Mouse (Mus musculus): ENCODE data around the gene Tha1. TPM values are rescaled to one million over a fixed set of nuclear protein-coding genes. Genes with fewer than 3 reads are reported as not detected.

The Tha1 gene
- polyA plus RNA-seq, 1 experiment: 11.5 TPM

GRCm38 (mm10) chr11:117846640-117847039 is 26.6 kb downstream of the Tha1 start:
- WGBS: 44% methylated on average over 5 of the region's 5 CpGs
- Histone ChIP-seq H3K4me3 (replicated peaks; ENCODE audit: insufficient read depth, low read depth, low read length) (no peak overlapping the region), H3K27ac (ENCODE audit: insufficient read depth, low read length) (no peak overlapping the region), H3K4me1 (ENCODE audit: control insufficient read depth, insufficient read depth, low read length) (no peaks in the 10 kb centered on the region), H3K27me3 (ENCODE audit: control insufficient read depth, insufficient read depth, low read length) (no peaks in the 10 kb centered on the region)
- TF ChIP-seq POLR2A (IDR thresholded peaks at IDR 0.05; ENCODE audit: borderline replicate concordance, insufficient read depth, low read length): no peak
- no peak for TF ChIP-seq CTCF (IDR thresholded peaks at IDR 0.05; ENCODE audit: borderline replicate concordance, insufficient read depth, low read depth, low read length)
- DNase-seq: no peak

- no peak overlapping the region for H3K4me3 ChIP-seq (replicated peaks; ENCODE audit: insufficient read depth, low read depth, low read length)
- TF ChIP-seq POLR2A (IDR thresholded peaks at IDR 0.05; ENCODE audit: borderline replicate concordance, insufficient read depth, low read length): no peak
- no peak for TF ChIP-seq CTCF (IDR thresholded peaks at IDR 0.05; ENCODE audit: borderline replicate concordance, insufficient read depth, low read depth, low read length)
- DNase-seq: no peak
- WGBS: 70% methylated on average over 2 of the region's 2 CpGs
- no peak overlapping the region for H3K27ac ChIP-seq (ENCODE audit: insufficient read depth, low read length)
- H3K27me3 ChIP-seq (ENCODE audit: control insufficient read depth, insufficient read depth, low read length): no peaks in the 10 kb centered on the region
- H3K4me1 ChIP-seq (ENCODE audit: control insufficient read depth, insufficient read depth, low read length): no peaks in the 10 kb centered on the region
Measured at GRCm38 (mm10) chr11:117845651-117846050, 27.6 kb downstream of the Tha1 start.

DNA sequence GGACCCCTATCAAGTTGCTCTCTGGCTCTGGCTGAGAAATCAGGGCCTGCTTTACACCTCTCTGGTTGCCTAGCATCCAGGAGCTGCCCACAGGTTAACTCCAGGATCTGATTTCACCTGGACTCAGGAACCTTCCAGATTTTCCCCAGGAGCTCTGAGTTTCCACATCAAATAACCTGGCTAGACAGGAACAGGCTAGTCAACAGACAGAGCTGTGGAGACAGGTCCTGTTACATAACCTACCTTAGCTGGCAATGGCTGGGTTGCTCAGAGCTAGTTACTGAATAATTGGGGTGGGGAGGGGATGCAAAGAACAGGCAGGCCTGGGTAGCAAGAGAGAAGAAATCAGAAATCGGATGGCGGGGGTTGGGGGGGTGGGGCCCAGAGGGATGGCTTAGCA is 28.3 kb downstream of the Tha1 start:
- no peaks in the 10 kb centered on the region for H3K4me1 ChIP-seq (ENCODE audit: control insufficient read depth, insufficient read depth, low read length)
- WGBS: 87% methylated on average over 2 of the region's 2 CpGs

DNA sequence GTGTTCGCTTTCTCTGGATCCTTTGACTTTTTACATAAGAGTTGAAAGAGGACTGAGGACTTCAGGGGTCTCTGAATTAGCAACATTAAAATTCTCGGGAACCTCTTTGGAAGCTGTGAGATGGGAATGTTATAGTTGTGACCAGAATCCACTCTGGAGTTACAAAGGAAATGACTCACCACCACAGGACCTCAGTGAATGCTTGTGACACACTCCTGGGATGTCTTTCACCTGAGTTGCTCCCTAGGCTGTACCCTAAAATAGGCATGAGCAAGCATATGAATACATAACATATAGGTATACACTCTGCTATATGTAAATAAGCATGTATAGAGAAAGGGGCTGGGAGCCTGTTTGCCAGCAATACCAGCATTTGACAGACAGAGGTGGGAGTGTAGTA is 29.8 kb downstream of the Tha1 start:
- 89% methylated on average over 2 of the region's 2 CpGs for WGBS
- no peak for DNase-seq
- H3K4me3 ChIP-seq (replicated peaks; ENCODE audit: insufficient read depth, low read depth, low read length): no peak overlapping the region
- no peak for TF ChIP-seq POLR2A (IDR thresholded peaks at IDR 0.05; ENCODE audit: borderline replicate concordance, insufficient read depth, low read length)
- TF ChIP-seq CTCF (IDR thresholded peaks at IDR 0.05; ENCODE audit: borderline replicate concordance, insufficient read depth, low read depth, low read length): no peak
- H3K4me1 ChIP-seq (ENCODE audit: control insufficient read depth, insufficient read depth, low read length): no peaks in the 10 kb centered on the region
- H3K27ac ChIP-seq (ENCODE audit: insufficient read depth, low read length): no peak overlapping the region
- no peaks in the 10 kb centered on the region for H3K27me3 ChIP-seq (ENCODE audit: control insufficient read depth, insufficient read depth, low read length)

More for the DNA sequence above, 28.3 kb downstream of the Tha1 start:
- no peak overlapping the region for H3K27ac ChIP-seq (ENCODE audit: insufficient read depth, low read length)
- H3K27me3 ChIP-seq (ENCODE audit: control insufficient read depth, insufficient read depth, low read length): no peaks in the 10 kb centered on the region
- TF ChIP-seq CTCF (IDR thresholded peaks at IDR 0.05; ENCODE audit: borderline replicate concordance, insufficient read depth, low read depth, low read length) (no peak), POLR2A (IDR thresholded peaks at IDR 0.05; ENCODE audit: borderline replicate concordance, insufficient read depth, low read length) (no peak)
- no peak overlapping the region for H3K4me3 ChIP-seq (replicated peaks; ENCODE audit: insufficient read depth, low read depth, low read length)
- no peak for DNase-seq

- Histone ChIP-seq H3K4me3 (replicated peaks; ENCODE audit: insufficient read depth, low read depth, low read length) (no peak overlapping the region), H3K27me3 (ENCODE audit: control insufficient read depth, insufficient read depth, low read length) (no peaks in the 10 kb centered on the region), H3K4me1 (ENCODE audit: control insufficient read depth, insufficient read depth, low read length) (no peaks in the 10 kb centered on the region), H3K27ac (ENCODE audit: insufficient read depth, low read length) (no peak overlapping the region)
- 61% methylated on average over 1 of the region's 1 CpGs for WGBS
- DNase-seq: no peak
- TF ChIP-seq CTCF (IDR thresholded peaks at IDR 0.05; ENCODE audit: borderline replicate concordance, insufficient read depth, low read depth, low read length) (no peak), POLR2A (IDR thresholded peaks at IDR 0.05; ENCODE audit: borderline replicate concordance, insufficient read depth, low read length) (no peak)
Measured at GRCm38 (mm10) chr11:117840910-117841309, 32.4 kb downstream of the Tha1 start.

DNA sequence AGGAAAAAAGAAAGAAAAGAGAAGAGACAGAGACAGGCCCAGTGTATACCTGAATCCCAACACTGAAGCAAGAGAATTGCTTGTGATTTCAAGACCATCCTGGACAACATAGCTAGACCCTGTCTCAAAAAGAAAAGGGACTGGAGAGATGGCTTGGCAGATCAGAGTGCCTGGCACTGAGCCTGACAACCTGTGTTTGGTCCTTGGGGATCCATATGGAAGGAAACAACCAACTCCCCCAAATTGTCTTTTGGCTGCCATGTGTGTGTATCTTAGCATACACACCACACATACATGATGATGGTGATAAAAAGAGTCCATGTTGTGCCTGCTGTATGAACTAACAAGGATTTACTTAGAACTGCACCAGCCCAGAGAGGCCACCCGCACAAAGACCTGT is 34.3 kb downstream of the Tha1 start:
- TF ChIP-seq POLR2A (IDR thresholded peaks at IDR 0.05; ENCODE audit: borderline replicate concordance, insufficient read depth, low read length): no peak
- no peak for TF ChIP-seq CTCF (IDR thresholded peaks at IDR 0.05; ENCODE audit: borderline replicate concordance, insufficient read depth, low read depth, low read length)
- H3K27ac ChIP-seq (ENCODE audit: insufficient read depth, low read length): no peak overlapping the region
- H3K4me3 ChIP-seq (replicated peaks; ENCODE audit: insufficient read depth, low read depth, low read length): no peak overlapping the region
- no peak for DNase-seq
- H3K27me3 ChIP-seq (ENCODE audit: control insufficient read depth, insufficient read depth, low read length): no peaks in the 10 kb centered on the region
- 89% methylated on average over 1 of the region's 1 CpGs for WGBS
- H3K4me1 ChIP-seq (ENCODE audit: control insufficient read depth, insufficient read depth, low read length): no peaks in the 10 kb centered on the region

- no peak overlapping the region for H3K27ac ChIP-seq (ENCODE audit: insufficient read depth, low read length)
- WGBS: 67% methylated on average over 2 of the region's 2 CpGs
- H3K4me3 ChIP-seq (replicated peaks; ENCODE audit: insufficient read depth, low read depth, low read length): no peak overlapping the region
- TF ChIP-seq CTCF (IDR thresholded peaks at IDR 0.05; ENCODE audit: borderline replicate concordance, insufficient read depth, low read depth, low read length): no peak
- no peak for TF ChIP-seq POLR2A (IDR thresholded peaks at IDR 0.05; ENCODE audit: borderline replicate concordance, insufficient read depth, low read length)
- H3K4me1 ChIP-seq (ENCODE audit: control insufficient read depth, insufficient read depth, low read length): no peaks in the 10 kb centered on the region
- no peak for DNase-seq
- H3K27me3 ChIP-seq (ENCODE audit: control insufficient read depth, insufficient read depth, low read length): no peaks in the 10 kb centered on the region
Measured at GRCm38 (mm10) chr11:117838572-117838971, 34.7 kb downstream of the Tha1 start.

GRCm38 (mm10) chr11:117836306-117836705 is 37.0 kb downstream of the Tha1 start:
- no peak overlapping the region for H3K4me3 ChIP-seq (replicated peaks; ENCODE audit: insufficient read depth, low read depth, low read length)
- no peak overlapping the region for H3K27ac ChIP-seq (ENCODE audit: insufficient read depth, low read length)
- no peaks in the 10 kb centered on the region for H3K4me1 ChIP-seq (ENCODE audit: control insufficient read depth, insufficient read depth, low read length)
- no peak for TF ChIP-seq POLR2A (IDR thresholded peaks at IDR 0.05; ENCODE audit: borderline replicate concordance, insufficient read depth, low read length)
- no peak for TF ChIP-seq CTCF (IDR thresholded peaks at IDR 0.05; ENCODE audit: borderline replicate concordance, insufficient read depth, low read depth, low read length)
- no peaks in the 10 kb centered on the region for H3K27me3 ChIP-seq (ENCODE audit: control insufficient read depth, insufficient read depth, low read length)
- 26% methylated on average over 13 of the region's 13 CpGs for WGBS
- DNase-seq: no peak
